Mouse (Mus musculus) lung, postnatal 25 days (tissue): ENCODE data around the gene Rprd2.
"Not testable (repeated sequence)": the region's sequence is repeated elsewhere in the genome, so short reads cannot be mapped to it uniquely, and the experiment has no call there.

ENCODE experiments used
- DNase-seq: peaks from one replicate; pipeline ENCODE4 v3.0.0; 2022; ENCODE audit warnings: low spot score

Rprd2 gene

GRCm38 (mm10) chr3:95818571-95819288 lies at the start of gene Rprd2:
Gene Rprd2 (minus strand): TSS chr3:95818863.
- DNase-seq: peak; percentile 62

GRCm38 (mm10) chr3:95867408-95867807 lies 48.7 kb upstream of the Rprd2 start:
- DNase-seq: no peak

- DNase-seq: no peak
These were observed 47.4 kb upstream of the Rprd2 start for GRCm38 (mm10) chr3:95866071-95866470.

GRCm38 (mm10) chr3:95865571-95865970 lies 46.9 kb upstream of the Rprd2 start:
- DNase-seq: no peak

- no peak for DNase-seq
These were observed 46.4 kb upstream of the Rprd2 start for GRCm38 (mm10) chr3:95865050-95865449.

- no peak for DNase-seq
These were observed 44.9 kb upstream of the Rprd2 start for GRCm38 (mm10) chr3:95863578-95863977.

- peak; percentile 90 for DNase-seq
These were observed 43.1 kb upstream of the Rprd2 start for GRCm38 (mm10) chr3:95861796-95862195.

GRCm38 (mm10) chr3:95861216-95861615 lies 42.6 kb upstream of the Rprd2 start:
- no peak for DNase-seq

- no peak for DNase-seq
These were observed 41.7 kb upstream of the Rprd2 start for GRCm38 (mm10) chr3:95860323-95860722.

GRCm38 (mm10) chr3:95858278-95858677 lies 39.6 kb upstream of the Rprd2 start:
- not testable (repeated sequence) for DNase-seq

GRCm38 (mm10) chr3:95857050-95857449 lies 38.4 kb upstream of the Rprd2 start:
- DNase-seq: not testable (repeated sequence)

- no peak for DNase-seq
These were observed 37.5 kb upstream of the Rprd2 start for GRCm38 (mm10) chr3:95856115-95856514.

GRCm38 (mm10) chr3:95855502-95856089 lies 36.9 kb upstream of the Rprd2 start, which contains the start of gene Prpf3:
Gene Prpf3 (minus strand): TSS chr3:95855885.
- DNase-seq: peak; percentile 96

GRCm38 (mm10) chr3:95851317-95851716 lies 32.7 kb upstream of the Rprd2 start:
- DNase-seq: no peak

GRCm38 (mm10) chr3:95850611-95851010 lies 31.9 kb upstream of the Rprd2 start:
- DNase-seq: no peak

GRCm38 (mm10) chr3:95842503-95843214 lies 24.0 kb upstream of the Rprd2 start:
- no peak for DNase-seq

- DNase-seq: no peak
These were observed 20.6 kb upstream of the Rprd2 start for GRCm38 (mm10) chr3:95839250-95839649.

GRCm38 (mm10) chr3:95829053-95829452 lies 10.4 kb upstream of the Rprd2 start:
- DNase-seq: no peak

- DNase-seq: no peak
These were observed 7.6 kb upstream of the Rprd2 start for GRCm38 (mm10) chr3:95826275-95826674.

- DNase-seq: no peak
These were observed 1.7 kb upstream of the Rprd2 start for GRCm38 (mm10) chr3:95820046-95821010.

GRCm38 (mm10) chr3:95819351-95819985 lies 805 bp upstream of the Rprd2 start:
- peak; percentile 100 for DNase-seq
